Mouse (Mus musculus) midbrain, embryonic 12.5 days (tissue): Measurements from ENCODE around the gene Col6a4. TPM values are rescaled to one million over a fixed set of nuclear protein-coding genes. Genes with fewer than 3 reads are reported as not detected.
A peak's percentile ranks its signal among the peaks of the same experiment; 100 is the strongest.

Experiments
- ATAC-seq: fragments of 200-750 bp; cut with Nextera tagmentation; 2 replicates; pipeline ENCODE4 v1.8.0; 2017; ENCODE audit warnings: low read depth, moderate TSS enrichment, moderate library complexity; ENCODE audit not compliant: low FRiP score
- H3K27ac ChIP-seq: fragments of 300-500 bp; sonication (generic); replicated peaks from 2 replicates; pipeline ENCODE4 v1.5.1; 2016; ENCODE audit warnings: mild to moderate bottlenecking
- H3K27me3 ChIP-seq: fragments of 300-500 bp; sonication (generic); 2 replicates; pipeline ENCODE4 v1.6.1; 2016; ENCODE audit warnings: mild to moderate bottlenecking
- H3K36me3 ChIP-seq: fragments of 300-500 bp; sonication (generic); 2 replicates; pipeline ENCODE4 v1.6.1; 2016
- H3K4me1 ChIP-seq: fragments of 300-500 bp; sonication (generic); 2 replicates; pipeline ENCODE4 v1.6.1; 2016
- H3K4me2 ChIP-seq: fragments of 300-500 bp; sonication (generic); replicated peaks from 2 replicates; pipeline ENCODE4 v1.6.1; 2016; ENCODE audit warnings: mild to moderate bottlenecking, moderate library complexity
- H3K4me3 ChIP-seq: fragments of 300-500 bp; sonication (generic); 2 replicates; pipeline ENCODE4 v1.5.1; 2016; ENCODE audit warnings: mild to moderate bottlenecking
- H3K9ac ChIP-seq: fragments of 300-500 bp; sonication (generic); replicated peaks from 2 replicates; pipeline ENCODE4 v1.6.1; 2016; ENCODE audit warnings: mild to moderate bottlenecking, moderate library complexity
- H3K9me3 ChIP-seq: fragments of 300-500 bp; sonication (generic); 2 replicates; pipeline ENCODE4 v1.6.1; 2016; ENCODE audit warnings: mild to moderate bottlenecking
- WGBS: fragments of 180-500 bp; shearing (Covaris S2); methylation state at CpG from one replicate; pipeline ENCODE4 v1.1.7; 2016; 5-methylcytosine and 5-hydroxymethylcytosine counted together
- polyA plus RNA-seq: library from polyadenylated mRNA; unstranded; fragments of >200 nt; fragmentation: Nextera tagmentation; extraction: Ambion mirVana; gene quantifications from 2 replicates; pipeline ENCODE4 v1.2.1, GENCODE M21; 2016

The Col6a4 gene
- polyA plus RNA-seq, 1 experiment from 2014 or later, result 0.32 TPM

- WGBS, result 17% methylated on average over 10 of the region's 10 CpGs
- Histone ChIP-seq H3K4me2 (peak overlapping the region; percentile 43), H3K27ac (peak overlapping the region; percentile 54; the same call in 1 of the 2 replicates), H3K4me1 (peaks cover 12% of the 10 kb centered on the region), H3K36me3 (no peaks in the 10 kb centered on the region), H3K27me3 (no peaks in the 10 kb centered on the region), H3K4me3 (peak overlapping the region; percentile 22; the same call in 1 of the 2 replicates), H3K9ac (no peak overlapping the region), H3K9me3 (no peaks in the 10 kb centered on the region)
- ATAC-seq, result peak; percentile 60
Measured at GRCm38 (mm10) chr9:105984931-105985519, 111.6 kb downstream of the Col6a4 start.

GRCm38 (mm10) chr9:105978479-105978878 is 118.1 kb downstream of the Col6a4 start:
- Histone ChIP-seq H3K36me3 (no peaks in the 10 kb centered on the region), H3K27ac (no peak overlapping the region), H3K9me3 (no peaks in the 10 kb centered on the region), H3K27me3 (peaks cover 8% of the 10 kb centered on the region; the same call in 1 of the 2 replicates), H3K4me3 (no peak overlapping the region), H3K4me2 (no peak overlapping the region), H3K4me1 (no peaks in the 10 kb centered on the region), H3K9ac (no peak overlapping the region)
- 93% methylated on average over 8 of the region's 8 CpGs for WGBS
- no peak for ATAC-seq

- 31% methylated on average over 13 of the region's 13 CpGs for WGBS
- no peak overlapping the region for H3K27ac ChIP-seq
- no peak overlapping the region for H3K4me3 ChIP-seq
- H3K9me3 ChIP-seq, result no peaks in the 10 kb centered on the region
- H3K4me1 ChIP-seq, result no peaks in the 10 kb centered on the region
- no peaks in the 10 kb centered on the region for H3K36me3 ChIP-seq
- no peak overlapping the region for H3K9ac ChIP-seq
- peaks cover 8% of the 10 kb centered on the region; the same call in 1 of the 2 replicates for H3K27me3 ChIP-seq
- ATAC-seq, result no peak
- H3K4me2 ChIP-seq, result no peak overlapping the region
Measured at GRCm38 (mm10) chr9:105976871-105977270, 119.7 kb downstream of the Col6a4 start.

- no peak overlapping the region for H3K9ac ChIP-seq
- 42% methylated on average over 6 of the region's 6 CpGs for WGBS
Measured at GRCm38 (mm10) chr9:105976314-105976713, 120.3 kb downstream of the Col6a4 start.

GRCm38 (mm10) chr9:105973736-105974135 is 122.8 kb downstream of the Col6a4 start:
- Histone ChIP-seq H3K9ac (no peak overlapping the region), H3K36me3 (no peaks in the 10 kb centered on the region), H3K4me2 (no peak overlapping the region), H3K4me3 (no peak overlapping the region), H3K27ac (no peak overlapping the region), H3K27me3 (peaks cover 8% of the 10 kb centered on the region; the same call in 1 of the 2 replicates), H3K4me1 (no peaks in the 10 kb centered on the region), H3K9me3 (no peaks in the 10 kb centered on the region)
- 89% methylated on average over 1 of the region's 1 CpGs for WGBS
- ATAC-seq, result no peak

More at GRCm38 (mm10) chr9:105976314-105976713, 120.3 kb downstream of the Col6a4 start:
- Histone ChIP-seq H3K4me3 (no peak overlapping the region), H3K27me3 (peaks cover 8% of the 10 kb centered on the region; the same call in 1 of the 2 replicates), H3K4me2 (no peak overlapping the region), H3K9me3 (no peaks in the 10 kb centered on the region), H3K36me3 (no peaks in the 10 kb centered on the region), H3K4me1 (no peaks in the 10 kb centered on the region), H3K27ac (no peak overlapping the region)
- no peak for ATAC-seq

- Histone ChIP-seq H3K27me3 (peaks cover 4% of the 10 kb centered on the region; the same call in 1 of the 2 replicates), H3K27ac (no peak overlapping the region), H3K4me3 (no peak overlapping the region), H3K4me1 (no peaks in the 10 kb centered on the region), H3K9ac (no peak overlapping the region), H3K36me3 (no peaks in the 10 kb centered on the region), H3K4me2 (no peak overlapping the region), H3K9me3 (no peaks in the 10 kb centered on the region)
- no peak for ATAC-seq
- 83% methylated on average over 3 of the region's 3 CpGs for WGBS
Measured at GRCm38 (mm10) chr9:105972031-105972430, 124.6 kb downstream of the Col6a4 start.

GRCm38 (mm10) chr9:105971351-105971894 is 125.2 kb downstream of the Col6a4 start:
- no peak overlapping the region for H3K4me2 ChIP-seq
- WGBS, result 90% methylated on average over 14 of the region's 14 CpGs
- no peak for ATAC-seq

GRCm38 (mm10) chr9:105970901-105971300 is 125.7 kb downstream of the Col6a4 start:
- no peaks in the 10 kb centered on the region for H3K4me1 ChIP-seq
- no peak overlapping the region for H3K4me3 ChIP-seq
- no peak overlapping the region for H3K9ac ChIP-seq
- H3K4me2 ChIP-seq, result no peak overlapping the region
- H3K9me3 ChIP-seq, result no peaks in the 10 kb centered on the region
- H3K36me3 ChIP-seq, result no peaks in the 10 kb centered on the region
- no peak overlapping the region for H3K27ac ChIP-seq
- 82% methylated on average over 5 of the region's 5 CpGs for WGBS
- H3K27me3 ChIP-seq, result peaks cover under 1% of the 10 kb centered on the region; the same call in 1 of the 2 replicates
- no peak for ATAC-seq

More at GRCm38 (mm10) chr9:105971351-105971894, 125.2 kb downstream of the Col6a4 start:
- Histone ChIP-seq H3K27ac (no peak overlapping the region), H3K27me3 (peaks cover 4% of the 10 kb centered on the region; the same call in 1 of the 2 replicates), H3K9ac (no peak overlapping the region), H3K9me3 (no peaks in the 10 kb centered on the region), H3K4me1 (no peaks in the 10 kb centered on the region), H3K36me3 (no peaks in the 10 kb centered on the region), H3K4me3 (no peak overlapping the region)

GRCm38 (mm10) chr9:105967976-105968375 is 128.6 kb downstream of the Col6a4 start:
- Histone ChIP-seq H3K36me3 (no peaks in the 10 kb centered on the region), H3K4me3 (no peak overlapping the region), H3K27me3 (no peaks in the 10 kb centered on the region), H3K9me3 (no peaks in the 10 kb centered on the region), H3K4me2 (no peak overlapping the region), H3K27ac (no peak overlapping the region), H3K9ac (no peak overlapping the region), H3K4me1 (no peaks in the 10 kb centered on the region)
- WGBS, result 73% methylated on average over 5 of the region's 5 CpGs
- ATAC-seq, result no peak

- no peak for ATAC-seq
- no peaks in the 10 kb centered on the region for H3K36me3 ChIP-seq
- H3K9ac ChIP-seq, result no peak within 1 kb of the TSS
- H3K9me3 ChIP-seq, result no peaks in the 10 kb centered on the region
- H3K27me3 ChIP-seq, result no peaks in the 10 kb centered on the region
- H3K27ac ChIP-seq, result no peak within 1 kb of the TSS
- no peak within 1 kb of the TSS for H3K4me3 ChIP-seq
- no peak within 1 kb of the TSS for H3K4me2 ChIP-seq
- 30% methylated on average over 13 of the region's 13 CpGs for WGBS
- no peaks in the 10 kb centered on the region for H3K4me1 ChIP-seq
Measured at GRCm38 (mm10) chr9:105960533-105960932, 136.1 kb downstream of the Col6a4 start, which contains the start of gene Col6a5. TSS of gene Col6a5 (minus strand) at chr9:105960643.

GRCm38 (mm10) chr9:105959116-105959515 is 137.5 kb downstream of the Col6a4 start:
- Histone ChIP-seq H3K4me1 (no peaks in the 10 kb centered on the region), H3K27ac (no peak overlapping the region), H3K9me3 (no peaks in the 10 kb centered on the region), H3K4me2 (no peak overlapping the region), H3K9ac (no peak overlapping the region), H3K4me3 (no peak overlapping the region), H3K36me3 (no peaks in the 10 kb centered on the region), H3K27me3 (no peaks in the 10 kb centered on the region)
- ATAC-seq, result no peak
- 84% methylated on average over 1 of the region's 1 CpGs for WGBS

- 88% methylated on average over 1 of the region's 1 CpGs for WGBS
Measured at GRCm38 (mm10) chr9:105949755-105950154, 146.8 kb downstream of the Col6a4 start.

More at GRCm38 (mm10) chr9:105949755-105950154, 146.8 kb downstream of the Col6a4 start:
- H3K4me3 ChIP-seq, result no peak overlapping the region
- H3K9me3 ChIP-seq, result no peaks in the 10 kb centered on the region
- H3K9ac ChIP-seq, result no peak overlapping the region
- no peak overlapping the region for H3K27ac ChIP-seq
- H3K4me1 ChIP-seq, result no peaks in the 10 kb centered on the region
- no peak for ATAC-seq
- H3K27me3 ChIP-seq, result no peaks in the 10 kb centered on the region
- no peak overlapping the region for H3K4me2 ChIP-seq
- no peaks in the 10 kb centered on the region for H3K36me3 ChIP-seq
